Mouse (Mus musculus) mature B cell (primary cell): ENCODE results near the gene D7Ertd443e.

Experiments
- in situ Hi-C: fragments of 300-500 bp; cut with MboI; formaldehyde crosslinking; loops from 2 replicates; pipeline ENCODE4 v1.14.3; 2019

D7Ertd443e gene

GRCm38 (mm10) chr7:134289126-134289525 lies 96.3 kb downstream of the D7Ertd443e start:
- in situ Hi-C loops = no loop called here

DNA sequence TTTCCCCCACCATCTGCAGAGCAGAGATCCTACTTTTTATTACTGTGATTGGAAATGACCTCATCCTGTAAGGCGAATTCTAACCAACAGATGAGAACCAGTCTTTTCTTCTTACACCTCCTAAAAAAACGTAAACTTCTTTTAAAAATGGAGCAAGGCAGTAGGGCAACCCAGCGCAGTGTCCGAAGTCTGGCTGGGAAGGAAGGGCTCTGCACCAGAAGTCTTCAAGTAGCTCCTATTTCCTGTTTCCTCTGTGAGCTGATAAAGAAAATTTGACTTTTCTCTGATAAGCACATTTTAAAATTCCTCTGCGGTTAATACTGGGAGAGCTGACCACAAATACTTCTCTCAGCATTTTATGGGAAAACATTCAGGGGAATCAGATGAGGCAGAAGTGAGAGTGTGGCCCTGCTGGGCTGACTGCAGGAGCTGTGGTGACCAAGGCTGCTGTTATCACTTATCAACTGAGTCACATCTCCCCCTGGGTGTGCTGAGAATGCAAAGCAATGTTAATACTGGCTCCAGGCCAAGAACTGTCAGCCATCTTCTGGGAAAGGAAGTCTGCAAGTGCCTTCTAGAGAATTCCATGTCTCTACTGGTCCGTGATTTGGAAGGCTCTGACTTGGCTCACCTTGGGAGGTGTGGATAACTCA lies 97.8 kb downstream of the D7Ertd443e start:
- in situ Hi-C loops = no loop called here

GRCm38 (mm10) chr7:134272956-134273355 lies 112.5 kb downstream of the D7Ertd443e start:
- in situ Hi-C loops = no loop called here

DNA sequence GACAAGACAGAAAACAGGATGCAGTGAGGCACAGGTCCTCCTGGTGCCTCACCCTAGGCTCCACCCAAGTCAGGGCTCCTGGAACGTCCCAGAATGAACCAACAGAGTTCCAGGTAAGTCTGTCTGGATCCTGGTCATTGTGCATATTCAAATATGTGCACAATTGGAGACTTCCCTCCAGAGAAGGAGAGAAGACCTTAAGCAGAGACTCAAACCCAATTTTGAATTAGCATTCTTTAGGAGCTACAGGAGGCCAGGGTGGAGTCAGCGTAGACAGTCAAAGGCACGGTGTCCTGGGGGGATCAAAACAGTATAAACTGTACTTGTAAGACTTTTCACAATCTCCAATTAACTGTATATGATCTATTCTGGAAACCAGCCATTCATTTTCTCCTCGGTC lies 113.0 kb downstream of the D7Ertd443e start:
- in situ Hi-C loops = no loop called here

- in situ Hi-C loops = no loop called here
Measured at GRCm38 (mm10) chr7:134265783-134266182, 119.7 kb downstream of the D7Ertd443e start.

- in situ Hi-C loops = no loop called here
Measured at GRCm38 (mm10) chr7:134263146-134263906, 122.1 kb downstream of the D7Ertd443e start.

- in situ Hi-C loops = no loop called here
Measured at GRCm38 (mm10) chr7:134261003-134261701, 124.3 kb downstream of the D7Ertd443e start.

GRCm38 (mm10) chr7:134250273-134250870 lies 135.1 kb downstream of the D7Ertd443e start:
- in situ Hi-C loops = no loop called here

- in situ Hi-C loops = no loop called here
Measured at GRCm38 (mm10) chr7:134248041-134248440, 137.4 kb downstream of the D7Ertd443e start.

DNA sequence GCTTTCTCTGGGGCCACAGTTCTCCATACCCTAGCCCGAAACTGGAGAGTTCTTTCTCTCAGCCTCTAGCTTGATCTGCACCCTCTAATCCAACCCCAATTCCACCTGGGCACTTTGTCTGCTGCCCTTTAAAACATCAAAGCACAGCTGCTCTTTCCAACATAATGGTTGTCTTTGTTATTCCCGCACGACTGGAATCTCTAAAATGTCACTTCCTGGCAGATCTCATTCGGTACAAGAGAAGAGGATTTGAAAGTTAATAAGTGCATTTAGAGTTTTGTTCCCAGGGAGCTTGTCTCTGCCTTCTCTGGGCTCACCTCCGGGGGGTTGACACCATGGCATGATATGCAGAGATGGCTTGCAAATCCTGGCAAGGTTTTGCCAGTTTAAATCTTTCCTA lies 138.8 kb downstream of the D7Ertd443e start:
- in situ Hi-C loops = no loop called here

- in situ Hi-C loops = no loop called here
Measured at GRCm38 (mm10) chr7:134242773-134243172, 142.7 kb downstream of the D7Ertd443e start.

GRCm38 (mm10) chr7:134241212-134241611 lies 144.2 kb downstream of the D7Ertd443e start:
- in situ Hi-C loops = no loop called here

DNA sequence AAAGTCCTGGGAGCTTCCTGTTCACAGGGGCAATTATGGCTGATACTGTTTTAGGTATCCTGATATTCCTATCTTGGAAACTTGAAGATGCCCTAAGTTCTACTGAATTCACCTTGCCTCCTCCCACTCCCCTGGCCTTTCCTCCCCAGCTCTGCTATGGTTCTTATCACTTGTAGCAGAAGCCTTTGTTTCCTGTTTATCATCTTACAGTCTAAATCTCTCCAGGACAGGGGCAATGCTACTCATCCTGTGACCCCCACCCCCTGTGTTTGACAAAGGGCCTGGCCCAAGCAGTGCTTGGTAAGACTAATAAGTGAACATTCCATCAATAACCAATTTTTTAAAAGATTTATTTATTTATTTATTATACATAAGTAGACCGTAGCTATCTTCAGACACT lies 144.9 kb downstream of the D7Ertd443e start:
- in situ Hi-C loops = no loop called here

- in situ Hi-C loops = no loop called here
Measured at GRCm38 (mm10) chr7:134238863-134239262, 146.6 kb downstream of the D7Ertd443e start.

DNA sequence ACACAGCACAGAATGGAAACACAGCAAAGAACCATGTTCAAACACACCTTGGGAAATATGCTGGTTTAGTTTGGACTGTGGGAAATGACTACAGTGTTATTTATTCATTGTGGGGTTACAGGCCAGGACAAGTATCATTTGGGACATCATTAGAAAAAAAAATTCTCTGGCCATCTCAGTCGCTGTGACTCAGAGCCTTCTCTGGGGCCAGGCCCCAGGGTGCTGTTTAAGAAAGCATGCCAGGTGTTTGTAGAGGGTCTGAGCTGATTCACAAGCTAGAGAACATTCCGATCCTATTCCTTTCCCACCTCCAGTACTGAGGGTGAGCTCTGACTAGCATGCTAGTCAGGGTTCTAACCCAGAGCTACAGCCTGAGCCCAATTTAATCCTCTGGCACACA lies 148.1 kb downstream of the D7Ertd443e start:
- in situ Hi-C loops = no loop called here

DNA sequence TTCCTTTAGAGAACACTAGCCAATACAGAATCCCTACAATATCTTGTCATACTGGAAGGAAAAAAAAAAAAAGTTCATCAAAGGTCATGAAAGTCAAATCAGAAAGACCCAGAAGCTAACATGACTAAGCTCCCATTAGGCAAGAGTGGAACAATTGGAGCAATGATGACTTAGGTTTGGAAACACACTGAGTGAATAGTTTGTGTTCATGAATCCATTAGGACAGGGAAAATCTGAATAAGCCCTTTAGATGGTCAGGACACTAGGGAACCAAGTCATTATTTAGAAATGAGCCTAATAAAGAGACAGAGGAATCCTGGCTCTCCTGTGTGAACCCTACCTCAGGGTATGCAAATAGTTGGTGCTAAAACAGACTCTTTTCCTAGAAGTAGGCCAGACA lies 148.7 kb downstream of the D7Ertd443e start:
- in situ Hi-C loops = no loop called here

DNA sequence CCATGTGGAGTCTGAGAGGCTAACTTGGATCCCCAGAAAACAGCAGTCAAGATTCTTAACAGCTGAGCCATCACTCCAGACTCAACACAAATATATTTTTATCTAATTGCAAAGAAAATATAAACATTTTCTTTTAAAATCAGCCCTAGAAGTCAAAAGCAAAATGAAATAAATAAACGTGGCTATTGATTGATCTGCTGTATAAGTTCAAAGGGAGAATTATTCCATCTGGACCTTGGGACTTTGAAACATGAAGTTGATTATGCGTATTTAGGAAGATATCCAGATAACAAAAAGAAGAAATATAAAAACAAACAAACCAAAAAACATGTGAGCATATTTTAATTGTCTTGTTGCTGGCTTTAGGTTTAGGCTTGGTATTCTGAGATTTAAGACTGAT lies 149.9 kb downstream of the D7Ertd443e start:
- in situ Hi-C loops = no loop called here

- in situ Hi-C loops = no loop called here
Measured at GRCm38 (mm10) chr7:134231378-134232346, 153.8 kb downstream of the D7Ertd443e start, which contains the start of gene Adam12. TSS of gene Adam12 (minus strand) at chr7:134232146.

DNA sequence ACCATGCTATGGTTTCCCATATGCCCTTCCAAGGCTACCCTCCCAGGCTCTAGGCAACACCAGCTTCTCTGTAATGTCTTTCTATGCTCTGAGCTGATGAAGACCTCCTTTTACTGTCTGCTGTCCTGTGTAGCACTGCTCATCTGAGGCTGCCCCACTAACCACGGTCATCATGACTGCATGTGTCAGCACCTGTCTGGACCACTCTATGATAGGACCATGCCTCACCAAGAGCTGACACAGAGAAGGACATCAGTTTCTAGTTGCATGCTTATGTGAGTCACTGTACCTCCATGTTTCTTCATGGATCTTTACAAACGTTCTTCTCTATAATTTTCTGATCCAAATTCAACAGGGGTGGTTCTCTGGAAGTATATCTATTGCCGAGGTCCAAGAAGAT lies 154.8 kb downstream of the D7Ertd443e start:
- in situ Hi-C loops = no loop called here

GRCm38 (mm10) chr7:134229899-134230298 lies 155.6 kb downstream of the D7Ertd443e start:
- in situ Hi-C loops = no loop called here

- in situ Hi-C loops = no loop called here
Measured at GRCm38 (mm10) chr7:134227773-134228455, 157.5 kb downstream of the D7Ertd443e start.
